Mouse (Mus musculus): ENCODE measurements at regions not wholly inside any gene's neighbourhood (a gene's known extent, or its start where the extent isn't known, plus 50 kb on each side); places are given as distances from the start of the nearest gene placed in this dataset.

DNA sequence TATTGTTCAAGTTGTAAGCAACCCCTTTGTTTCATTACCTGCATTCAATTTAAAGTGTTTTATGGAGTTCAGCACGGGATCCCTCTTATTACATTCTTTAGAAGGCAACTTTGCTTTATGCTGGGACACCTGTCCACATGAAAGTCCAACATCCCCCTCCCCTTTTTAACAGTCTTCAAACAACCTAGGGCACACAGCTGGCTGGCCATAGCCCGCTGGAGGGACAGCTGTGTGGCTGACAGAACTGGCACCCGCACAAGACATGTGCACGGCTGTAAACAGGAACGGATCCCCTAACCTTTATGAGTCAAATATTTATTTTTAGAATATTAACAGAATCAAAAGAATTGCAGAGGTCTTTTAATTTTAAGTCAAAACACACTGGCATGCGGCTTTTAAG lies 230.1 kb downstream of the Gm5447 start:
- Histone ChIP-seq H3K4me2 (ENCODE audit: low read depth) (no peak overlapping the region), H3K27ac (no peak overlapping the region), H3K9ac (replicated peaks) (no peak overlapping the region), H3K4me3 (ENCODE audit: insufficient read depth in 1 of 2, low read depth in 2 of 2, low read length in 2 of 2) (no peak overlapping the region), H3K9me3 (ENCODE audit: control insufficient read depth, low read length) (no peaks in the 10 kb centered on the region), H3K4me1 (replicated peaks; ENCODE audit: control insufficient read depth in 2 of 2, insufficient read depth in 2 of 2, low read length in 1 of 2) (no peaks in the 10 kb centered on the region), H3K36me3 (replicated peaks; ENCODE audit: control insufficient read depth, insufficient read depth, low read depth) (no peaks in the 10 kb centered on the region), H3K27me3 (ENCODE audit: control insufficient read depth, insufficient read depth, low read length) (no peaks in the 10 kb centered on the region)
- DNase-seq (ENCODE audit: low read depth in 3 of 3, low spot score in 3 of 3) (no peak), ATAC-seq (ENCODE audit: insufficient read depth) (no peak)
- WGBS (ENCODE audit: insufficient replicate concordance): 58% methylated on average over 6 of the region's 6 CpGs
- TF ChIP-seq EP300 (IDR thresholded peaks at IDR 0.05; ENCODE audit: low read depth) (no peak), CTCF (IDR thresholded peaks at IDR 0.05; ENCODE audit: low read depth) (no peak)

- WGBS (ENCODE audit: insufficient replicate concordance): 43% methylated on average over 5 of the region's 5 CpGs
- no peak for ATAC-seq (ENCODE audit: insufficient read depth)
- DNase-seq (ENCODE audit: low read depth in 3 of 3, low spot score in 3 of 3): no peak
- no peaks in the 10 kb centered on the region for H3K36me3 ChIP-seq (replicated peaks; ENCODE audit: control insufficient read depth, insufficient read depth, low read depth)
- no peaks in the 10 kb centered on the region for H3K9me3 ChIP-seq (ENCODE audit: control insufficient read depth, low read length)
- no peaks in the 10 kb centered on the region for H3K4me1 ChIP-seq (replicated peaks; ENCODE audit: control insufficient read depth in 2 of 2, insufficient read depth in 2 of 2, low read length in 1 of 2)
- H3K27ac ChIP-seq: no peak overlapping the region
- no peak overlapping the region for H3K4me2 ChIP-seq (ENCODE audit: low read depth)
- no peaks in the 10 kb centered on the region for H3K27me3 ChIP-seq (ENCODE audit: control insufficient read depth, insufficient read depth, low read length)
- H3K4me3 ChIP-seq (ENCODE audit: insufficient read depth in 1 of 2, low read depth in 2 of 2, low read length in 2 of 2): no peak overlapping the region
- TF ChIP-seq EP300 (IDR thresholded peaks at IDR 0.05; ENCODE audit: low read depth): no peak
- no peak for TF ChIP-seq CTCF (IDR thresholded peaks at IDR 0.05; ENCODE audit: low read depth)
- no peak overlapping the region for H3K9ac ChIP-seq (replicated peaks)
Observed at GRCm38 (mm10) chr13:31206381-31206780, 232.4 kb downstream of the Gm5447 start.

DNA sequence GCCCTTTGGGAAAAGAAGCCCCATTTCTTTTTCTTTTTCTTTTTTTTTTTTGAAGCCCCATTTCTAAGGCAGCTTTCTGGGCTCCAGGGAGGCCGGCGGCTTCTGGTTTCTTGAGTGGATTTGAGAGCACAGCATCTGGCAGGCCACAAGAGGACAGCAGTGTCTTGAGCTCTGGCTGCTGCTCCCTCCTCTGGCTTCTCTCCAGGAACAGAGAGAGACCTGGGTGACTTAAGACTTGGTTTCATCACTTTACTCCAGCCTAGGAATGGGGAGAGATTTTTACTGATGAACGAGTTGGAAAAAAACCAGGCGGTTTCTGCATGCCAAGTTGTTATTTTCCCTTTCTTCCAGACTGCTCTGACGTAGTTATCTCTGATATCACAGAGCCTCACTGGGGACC lies 233.7 kb downstream of the Gm5447 start:
- Histone ChIP-seq H3K4me3 (ENCODE audit: insufficient read depth in 1 of 2, low read depth in 2 of 2, low read length in 2 of 2) (no peak overlapping the region), H3K9ac (replicated peaks) (no peak overlapping the region), H3K9me3 (ENCODE audit: control insufficient read depth, low read length) (no peaks in the 10 kb centered on the region), H3K36me3 (replicated peaks; ENCODE audit: control insufficient read depth, insufficient read depth, low read depth) (no peaks in the 10 kb centered on the region), H3K4me2 (ENCODE audit: low read depth) (no peak overlapping the region), H3K27ac (no peak overlapping the region), H3K27me3 (ENCODE audit: control insufficient read depth, insufficient read depth, low read length) (no peaks in the 10 kb centered on the region), H3K4me1 (replicated peaks; ENCODE audit: control insufficient read depth in 2 of 2, insufficient read depth in 2 of 2, low read length in 1 of 2) (no peaks in the 10 kb centered on the region)
- TF ChIP-seq EP300 (IDR thresholded peaks at IDR 0.05; ENCODE audit: low read depth): no peak
- peak; percentile 23; the same call in 1 of the 2 replicates for TF ChIP-seq CTCF (IDR thresholded peaks at IDR 0.05; ENCODE audit: low read depth)
- 41% methylated on average over 5 of the region's 5 CpGs for WGBS (ENCODE audit: insufficient replicate concordance)
- no peak for DNase-seq (ENCODE audit: low read depth in 3 of 3, low spot score in 3 of 3)
- ATAC-seq (ENCODE audit: insufficient read depth): no peak

DNA sequence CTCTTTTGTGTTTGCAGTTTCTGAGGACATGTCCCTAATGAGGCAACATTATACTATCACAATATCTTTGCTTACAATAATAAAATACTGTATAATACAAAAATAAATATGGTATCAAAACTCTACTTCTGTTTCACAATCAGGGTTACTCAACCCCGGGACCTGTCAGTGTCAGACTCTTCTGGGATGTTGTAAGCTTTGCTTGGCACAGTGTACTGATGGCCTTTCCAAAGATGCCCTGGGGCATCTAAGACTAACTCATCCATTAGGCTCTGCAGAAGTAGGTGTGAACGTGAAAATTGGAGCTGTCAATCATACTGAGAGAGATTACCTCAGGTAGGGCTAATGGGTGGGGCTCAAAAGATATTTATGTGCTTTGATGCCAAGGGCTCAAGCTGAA lies 249.0 kb downstream of the Gm5447 start:
- no peaks in the 10 kb centered on the region for H3K9me3 ChIP-seq (ENCODE audit: control insufficient read depth, low read length)
- no peak for ATAC-seq (ENCODE audit: insufficient read depth)
- DNase-seq (ENCODE audit: low read depth in 3 of 3, low spot score in 3 of 3): no peak
- WGBS (ENCODE audit: insufficient replicate concordance): 45% methylated on average over 2 of the region's 2 CpGs
- no peak overlapping the region for H3K4me3 ChIP-seq (ENCODE audit: insufficient read depth in 1 of 2, low read depth in 2 of 2, low read length in 2 of 2)
- H3K27me3 ChIP-seq (ENCODE audit: control insufficient read depth, insufficient read depth, low read length): no peaks in the 10 kb centered on the region
- H3K4me1 ChIP-seq (replicated peaks; ENCODE audit: control insufficient read depth in 2 of 2, insufficient read depth in 2 of 2, low read length in 1 of 2): no peaks in the 10 kb centered on the region
- no peak overlapping the region for H3K4me2 ChIP-seq (ENCODE audit: low read depth)
- no peak overlapping the region for H3K9ac ChIP-seq (replicated peaks)
- no peaks in the 10 kb centered on the region for H3K36me3 ChIP-seq (replicated peaks; ENCODE audit: control insufficient read depth, insufficient read depth, low read depth)
- TF ChIP-seq EP300 (IDR thresholded peaks at IDR 0.05; ENCODE audit: low read depth) (no peak), CTCF (IDR thresholded peaks at IDR 0.05; ENCODE audit: low read depth) (no peak)
- no peak overlapping the region for H3K27ac ChIP-seq

DNA sequence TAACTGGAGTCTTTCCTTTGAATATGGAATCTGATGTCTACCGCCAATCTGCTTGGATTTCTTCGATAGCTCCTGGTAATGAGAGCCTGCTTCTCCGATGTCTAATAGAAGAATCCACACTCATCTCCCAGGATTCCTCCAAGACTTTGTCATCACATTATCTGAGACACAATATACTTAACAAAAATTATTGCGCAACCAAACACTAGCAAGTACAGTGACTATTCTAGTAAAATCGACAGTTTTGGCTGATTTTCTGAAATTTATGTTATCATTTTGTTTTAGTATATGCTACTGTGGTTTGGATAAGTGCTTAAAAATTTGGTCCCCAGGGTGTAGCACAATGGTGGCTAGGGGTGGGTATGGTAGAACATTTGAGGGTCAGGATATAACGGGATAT lies 266.5 kb downstream of the Gm5447 start:
- no peak for DNase-seq (ENCODE audit: low read depth in 3 of 3, low spot score in 3 of 3)
- no peak for TF ChIP-seq EP300 (IDR thresholded peaks at IDR 0.05; ENCODE audit: low read depth)
- no peak for TF ChIP-seq CTCF (IDR thresholded peaks at IDR 0.05; ENCODE audit: low read depth)
- no peaks in the 10 kb centered on the region for H3K27me3 ChIP-seq (ENCODE audit: control insufficient read depth, insufficient read depth, low read length)
- H3K9me3 ChIP-seq (ENCODE audit: control insufficient read depth, low read length): no peaks in the 10 kb centered on the region
- no peak overlapping the region for H3K9ac ChIP-seq (replicated peaks)
- H3K4me2 ChIP-seq (ENCODE audit: low read depth): no peak overlapping the region
- H3K27ac ChIP-seq: no peak overlapping the region
- H3K4me1 ChIP-seq (replicated peaks; ENCODE audit: control insufficient read depth in 2 of 2, insufficient read depth in 2 of 2, low read length in 1 of 2): no peaks in the 10 kb centered on the region
- H3K4me3 ChIP-seq (ENCODE audit: insufficient read depth in 1 of 2, low read depth in 2 of 2, low read length in 2 of 2): no peak overlapping the region
- WGBS (ENCODE audit: insufficient replicate concordance): 71% methylated on average over 6 of the region's 6 CpGs
- no peak for ATAC-seq (ENCODE audit: insufficient read depth)
- no peaks in the 10 kb centered on the region for H3K36me3 ChIP-seq (replicated peaks; ENCODE audit: control insufficient read depth, insufficient read depth, low read depth)
